Mouse (Mus musculus) cortical plate, adult 2 months (tissue): ENCODE results near the gene Olfr164. TPM values are rescaled to one million over a fixed set of nuclear protein-coding genes. Genes with fewer than 3 reads are reported as not detected.

ENCODE experiments used
- H3K27ac ChIP-seq: fragments of 200-500 bp; 2 replicates; pipeline ENCODE4 v1.5.1; 2012; ENCODE audit warnings: low read length, control low read depth, inconsistent platforms; ENCODE audit not compliant: insufficient read depth
- H3K4me1 ChIP-seq: fragments of 200-500 bp; 2 replicates; pipeline ENCODE4 v1.6.1; 2011; ENCODE audit warnings: low read length; ENCODE audit not compliant: control insufficient read depth, insufficient read depth
- H3K4me3 ChIP-seq: fragments of 200-500 bp; 2 replicates; pipeline ENCODE4 v1.5.1; 2011; ENCODE audit warnings: mild to moderate bottlenecking, low read length, control low read depth; ENCODE audit not compliant: insufficient read depth
- CTCF ChIP-seq: fragments of 200-500 bp; IDR thresholded peaks from 2 replicates; pipeline ENCODE4 v1.5.1; 2011; ENCODE audit warnings: mild to moderate bottlenecking, control low read depth, low read length; ENCODE audit not compliant: insufficient read depth; ENCODE audit errors: extremely low read depth
- POLR2A ChIP-seq: fragments of 200-500 bp; IDR thresholded peaks from 2 replicates; pipeline ENCODE4 v1.6.1; 2011; ENCODE audit warnings: mild to moderate bottlenecking, low read length, control low read depth; ENCODE audit not compliant: insufficient read depth; ENCODE audit errors: extremely low read depth
- polyA plus RNA-seq: library from polyadenylated mRNA; depleted of rRNA; stranded (reverse); fragments of >200 nt; gene quantifications from 2 replicates; pipeline ENCODE4 v1.2.3, GENCODE M21; 2012; rRNA removed

The Olfr164 gene
- not detected in 2 replicates for polyA plus RNA-seq

DNA sequence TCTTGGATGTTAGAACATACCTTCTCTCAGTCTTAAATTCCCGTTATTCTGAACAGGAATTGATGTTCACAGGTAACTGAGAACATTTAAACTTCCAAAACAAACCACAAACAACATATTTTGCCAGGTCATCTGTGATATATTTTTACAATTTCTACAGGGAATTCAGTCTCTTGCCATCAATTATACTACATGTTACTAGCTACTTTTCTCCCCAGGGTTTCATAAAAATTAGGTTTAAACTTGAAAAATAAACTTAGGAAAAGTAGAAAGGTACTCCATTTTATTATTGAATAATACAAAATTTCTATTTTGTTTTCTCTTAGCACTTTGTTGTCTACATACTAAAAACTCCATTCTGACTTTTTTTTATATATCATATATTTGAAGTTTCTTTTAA is at the start of gene Olfr164:
Gene Olfr164, minus strand, starts transcription at position 101 of the 400 bp plus-strand sequence.
- Histone ChIP-seq H3K4me3 (no peak within 1 kb of the TSS), H3K27ac (no peak within 1 kb of the TSS), H3K4me1 (no peaks in the 10 kb centered on the region)
- no peak for TF ChIP-seq CTCF
- TF ChIP-seq POLR2A, result no peak

DNA sequence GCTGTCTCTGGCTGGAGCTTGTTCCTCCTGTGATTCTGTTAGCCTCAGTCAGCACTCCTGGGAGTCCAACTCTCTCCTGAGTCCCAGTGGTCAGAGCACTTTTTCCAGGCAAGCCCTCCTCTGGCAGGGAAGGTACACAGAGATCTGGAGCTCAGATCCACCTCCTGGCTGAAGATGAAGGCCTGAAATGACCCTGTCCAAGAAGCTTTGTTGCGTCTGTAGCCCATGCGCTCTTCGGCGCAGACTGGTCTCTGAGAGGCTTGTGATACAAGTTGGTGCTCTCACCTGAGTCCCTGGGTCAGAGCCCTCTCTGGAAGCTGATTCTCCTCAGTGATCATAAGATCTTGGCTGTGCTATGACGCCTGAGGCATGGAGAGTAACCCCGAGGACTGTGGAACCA is 35.2 kb upstream of the Olfr164 start:
- no peak overlapping the region for H3K4me3 ChIP-seq
- H3K27ac ChIP-seq, result no peak overlapping the region
- no peak for TF ChIP-seq POLR2A
- H3K4me1 ChIP-seq, result no peaks in the 10 kb centered on the region

DNA sequence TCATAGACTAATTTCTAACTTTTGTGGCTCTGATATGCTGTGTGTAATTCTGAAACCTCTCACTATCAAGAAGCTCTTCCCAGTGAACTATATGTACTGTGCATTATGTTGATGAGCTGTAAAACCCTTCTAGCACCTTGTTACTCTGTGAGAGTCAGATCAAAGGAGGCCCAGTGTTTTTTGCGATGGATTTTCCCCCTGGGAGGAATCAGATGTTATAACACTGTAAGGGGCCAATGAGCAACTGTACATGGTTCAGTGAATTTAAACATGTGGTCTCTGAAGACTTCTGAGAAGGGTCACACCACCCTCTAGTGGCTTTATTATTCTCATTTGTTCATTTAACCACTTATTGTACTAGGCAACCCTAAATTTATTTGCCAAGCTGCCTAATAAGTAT is 50.6 kb downstream of the Olfr164 start:
- Histone ChIP-seq H3K4me3 (no peak overlapping the region), H3K27ac (no peak overlapping the region), H3K4me1 (no peaks in the 10 kb centered on the region)
- no peak for TF ChIP-seq CTCF
- no peak for TF ChIP-seq POLR2A

DNA sequence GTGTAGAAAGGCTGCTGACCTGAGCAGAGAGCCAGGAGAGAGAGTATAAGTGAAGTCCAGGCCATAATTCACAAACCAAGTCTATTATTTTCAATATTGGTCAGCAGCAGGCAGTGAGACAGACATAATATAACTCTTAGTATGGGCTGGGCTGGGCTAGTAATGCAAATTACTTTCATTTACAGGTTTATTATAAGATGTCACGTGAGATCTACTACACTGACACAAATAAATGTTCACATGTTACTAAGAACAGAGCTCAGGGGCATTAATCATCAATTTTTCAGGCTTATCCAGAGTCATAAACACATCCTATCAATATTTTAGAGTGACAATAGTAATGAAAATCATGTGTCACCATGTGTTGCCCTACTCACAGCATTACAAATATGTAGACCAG is 53.1 kb downstream of the Olfr164 start:
- Histone ChIP-seq H3K27ac (no peak overlapping the region), H3K4me3 (no peak overlapping the region), H3K4me1 (no peaks in the 10 kb centered on the region)
- TF ChIP-seq CTCF (no peak), POLR2A (no peak)

DNA sequence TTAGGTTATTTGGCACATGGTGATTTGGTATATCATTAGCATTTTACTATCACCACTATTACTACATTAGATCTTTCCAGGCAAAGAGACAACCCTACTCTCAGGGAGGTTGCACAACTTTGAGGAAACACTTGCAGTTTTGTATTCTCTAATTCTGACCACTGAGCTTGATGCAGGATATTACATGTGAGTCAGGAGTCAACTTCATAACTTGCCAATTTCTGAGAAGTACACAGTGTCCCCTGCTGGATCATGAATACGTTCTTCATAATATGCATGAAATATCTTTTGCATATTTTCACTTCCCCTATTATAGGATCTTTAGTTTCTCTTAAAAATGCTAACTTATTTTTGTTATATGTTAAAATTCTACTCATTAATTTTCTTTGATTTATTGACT is 68.0 kb downstream of the Olfr164 start:
- Histone ChIP-seq H3K4me1 (no peaks in the 10 kb centered on the region), H3K27ac (no peak overlapping the region), H3K4me3 (no peak overlapping the region)
- no peak for TF ChIP-seq POLR2A
- TF ChIP-seq CTCF, result no peak

DNA sequence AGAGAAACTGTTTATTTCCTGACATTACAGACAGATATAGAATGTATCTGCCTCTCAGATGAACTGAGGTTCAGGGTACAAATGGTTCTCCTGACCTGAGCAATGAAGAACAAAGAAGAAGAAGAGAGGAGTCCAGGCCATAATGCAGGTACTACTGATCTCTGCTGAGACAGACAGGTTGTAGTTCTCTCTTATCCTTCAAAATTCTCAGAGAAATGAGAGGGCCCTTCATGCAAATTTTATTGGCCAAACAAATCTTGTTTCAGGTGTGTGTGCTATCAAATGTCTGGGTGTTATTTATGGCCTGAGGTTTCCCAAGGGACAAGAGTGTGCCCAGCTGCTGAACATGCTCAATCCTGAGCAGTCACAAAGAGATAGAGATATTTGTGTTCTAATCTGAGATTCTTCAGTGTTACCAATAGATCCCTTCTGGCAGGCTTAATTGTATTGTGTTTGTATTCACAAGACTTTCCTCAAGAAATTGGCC is 72.3 kb downstream of the Olfr164 start:
- Histone ChIP-seq H3K4me1 (no peaks in the 10 kb centered on the region), H3K4me3 (no peak overlapping the region), H3K27ac (no peak overlapping the region)
- TF ChIP-seq CTCF (no peak), POLR2A (no peak)

DNA sequence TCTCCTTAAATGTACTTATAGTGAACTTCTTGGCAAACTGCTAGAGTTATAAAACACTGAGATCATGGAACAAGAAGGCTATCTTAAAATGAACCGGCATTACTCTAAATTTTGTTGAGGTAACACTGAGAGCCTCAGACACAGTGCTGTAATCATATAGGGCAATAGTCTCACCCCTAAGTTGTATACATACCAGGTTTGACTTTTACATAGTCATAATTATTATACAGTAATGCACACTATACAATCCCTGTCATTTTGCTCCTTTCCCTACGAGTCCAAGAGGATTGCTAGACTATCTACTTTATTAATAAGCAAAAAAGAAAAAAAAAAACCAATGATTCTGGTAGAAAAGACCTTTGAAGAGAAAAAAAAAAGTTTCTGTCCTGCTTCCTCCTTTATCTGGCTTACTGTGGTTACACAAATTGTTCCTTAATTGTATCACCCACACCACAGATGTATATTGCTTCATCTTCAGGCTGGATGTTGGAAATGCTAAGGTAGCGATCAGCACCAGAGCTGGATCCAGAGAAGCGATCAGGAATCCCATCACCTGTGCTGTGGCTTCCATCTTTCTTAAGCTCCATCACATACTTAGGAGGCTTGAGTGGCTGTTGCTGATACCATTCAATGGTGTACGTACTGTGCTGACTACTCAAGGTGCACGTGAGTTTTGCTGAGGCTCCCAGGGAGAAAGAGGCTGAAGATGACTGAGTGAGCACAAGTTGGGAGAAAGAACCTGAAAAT is 72.9 kb downstream of the Olfr164 start:
- H3K4me1 ChIP-seq, result no peaks in the 10 kb centered on the region
- H3K4me3 ChIP-seq, result no peak overlapping the region
- no peak overlapping the region for H3K27ac ChIP-seq
- TF ChIP-seq CTCF (no peak), POLR2A (no peak)

DNA sequence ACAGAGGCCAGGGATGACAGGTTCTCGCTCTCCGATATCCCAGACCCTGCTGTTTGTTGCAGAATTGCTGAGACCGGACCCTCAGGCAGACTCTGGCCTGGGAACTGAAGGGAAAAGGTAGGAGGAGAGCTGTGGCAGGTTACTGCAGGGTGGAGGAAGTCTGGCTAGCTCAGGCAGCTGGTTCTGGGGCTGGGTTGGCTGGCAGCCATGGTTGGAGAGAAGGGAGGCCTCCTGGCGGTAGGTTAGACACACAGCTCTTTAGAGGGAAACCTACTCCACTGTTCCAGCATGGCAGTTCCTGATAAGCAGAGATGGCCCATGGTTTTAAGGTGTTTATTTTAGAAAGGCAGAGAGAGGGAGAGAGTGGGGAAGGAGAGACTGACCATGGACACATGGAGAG is 77.1 kb downstream of the Olfr164 start:
- Histone ChIP-seq H3K4me1 (no peaks in the 10 kb centered on the region), H3K4me3 (no peak overlapping the region), H3K27ac (no peak overlapping the region)
- no peak for TF ChIP-seq CTCF
- no peak for TF ChIP-seq POLR2A

Other genes starting within 250 kb of the Olfr164 start
- not detected in 2 replicates for gene Olfr165, start 109.1 kb upstream of the Olfr164 start, polyA plus RNA-seq
- gene Olfr166, start 169.6 kb upstream of the Olfr164 start, polyA plus RNA-seq, result not detected in 2 replicates
- gene Olfr167, start 208.2 kb upstream of the Olfr164 start, polyA plus RNA-seq, result not detected in 2 replicates
- not detected in 2 replicates for gene Olfr168, start 221.5 kb upstream of the Olfr164 start, polyA plus RNA-seq